Mouse (Mus musculus) left cerebral cortex, postnatal 36 days (tissue): Measurements from ENCODE around the gene Pex6. TPM values are rescaled to one million over a fixed set of nuclear protein-coding genes. Genes with fewer than 3 reads are reported as not detected.

Source experiments
- DNase-seq, 2 experiments: peaks; one replicate each; pipeline ENCODE4 v3.0.0; 2021 to 2022; ENCODE audit warnings: low spot score in 2 of 2, mixed read lengths in 1 of 2
- intact Hi-C: fragments of 180-260 bp; cut with DNase I; formaldehyde crosslinking; loops from one replicate; pipeline ENCODE4 v1.15.1; 2025
- total RNA-seq, 2 experiments: library from RNA; stranded (reverse); gene quantifications; 2 replicates each; pipeline ENCODE4 v1.2.3; 2021

Pex6 gene
- total RNA-seq, 2 experiments from 2014 or later = 50.6 to 52.4 TPM

GRCm38 (mm10) chr17:46770546-46770945 is 59.3 kb downstream of the Pex6 start:
- DNase-seq = no peak
- intact Hi-C loops = no loop called here

GRCm38 (mm10) chr17:46771025-46771424 is 59.8 kb downstream of the Pex6 start:
- no peak for DNase-seq
- intact Hi-C loops = no loop called here

GRCm38 (mm10) chr17:46771616-46772015 is 60.4 kb downstream of the Pex6 start:
- intact Hi-C loops = loop anchor here (2.0 kb wide), 1 partner anchor 19 kb away; the partner anchor contains the start of gene Cnpy3
- no peak for DNase-seq

GRCm38 (mm10) chr17:46772038-46772403 is 60.8 kb downstream of the Pex6 start:
- DNase-seq = no peak
- intact Hi-C loops = loop anchor here (2.0 kb wide), 1 partner anchor 19 kb away; the partner anchor contains the start of gene Cnpy3

GRCm38 (mm10) chr17:46772404-46773277 is 61.4 kb downstream of the Pex6 start, which contains the start of gene 2310039H08Rik:
Gene 2310039H08Rik, plus strand, starts transcription at chr17:46772635.
- intact Hi-C loops = loop anchor here (2.0 kb wide), 1 partner anchor 20 kb away; the partner anchor contains the start of gene Cnpy3

GRCm38 (mm10) chr17:46773278-46774130 is 62.2 kb downstream of the Pex6 start:
- intact Hi-C loops = loop anchor here (2.0 kb wide), 1 partner anchor 21 kb away; the partner anchor contains the start of gene Cnpy3
- no peak for DNase-seq

More at GRCm38 (mm10) chr17:46772404-46773277, 61.4 kb downstream of the Pex6 start, which contains the start of gene 2310039H08Rik:
- peak; percentile 86 to 88 for DNase-seq

- no peak for DNase-seq
- intact Hi-C loops = no loop called here
Observed at GRCm38 (mm10) chr17:46774131-46774472, 62.8 kb downstream of the Pex6 start.

GRCm38 (mm10) chr17:46775070-46775469 is 63.8 kb downstream of the Pex6 start:
- no peak for DNase-seq
- intact Hi-C loops = no loop called here

Other genes with a start within 250 kb of the Pex6 start
- 100 to 1,000 TPM; 126 to 139 TPM for gene Ttbk1, start 223.8 kb upstream of the Pex6 start, total RNA-seq
- 1 to 10 TPM; 3.5 to 5.4 TPM for gene Dnph1, start 214.8 kb upstream of the Pex6 start, total RNA-seq
- 10 to 100 TPM; 58.8 to 76.6 TPM for gene Cul9, start 165.1 kb upstream of the Pex6 start, total RNA-seq
- 10 to 100 TPM; 55.6 to 68.4 TPM for gene Srf, start 155.3 kb upstream of the Pex6 start, total RNA-seq
- 10 to 100 TPM; 10.3 to 11.0 TPM for gene Ptk7, start 82.0 kb upstream of the Pex6 start, total RNA-seq
- gene Klc4, start 65.4 kb upstream of the Pex6 start, total RNA-seq = 10 to 100 TPM; 19.9 to 21.7 TPM
- gene Mrpl2, start 65.2 kb upstream of the Pex6 start, total RNA-seq = 10 to 100 TPM; 52.5 to 54.7 TPM
- 10 to 100 TPM; 27.8 to 29.1 TPM for gene Cul7, start 61.1 kb upstream of the Pex6 start, total RNA-seq
- gene Rrp36, start 37.1 kb upstream of the Pex6 start, total RNA-seq = 10 to 100 TPM; 14.9 to 16.5 TPM
- gene Mea1, start 32.7 kb upstream of the Pex6 start, total RNA-seq = 100 to 1,000 TPM; 118 to 128 TPM
- gene Klhdc3, start 30.5 kb upstream of the Pex6 start, total RNA-seq = 100 to 1,000 TPM; 188 to 234 TPM
- 10 to 100 TPM; 81.9 to 84.7 TPM for gene Ppp2r5d, start 6.4 kb upstream of the Pex6 start, total RNA-seq
- gene Gnmt, start 17.7 kb downstream of the Pex6 start, total RNA-seq = under 1 TPM; 0.52 TPM
- 10 to 100 TPM; 66.6 TPM for gene Cnpy3, start 40.8 kb downstream of the Pex6 start, total RNA-seq
- under 1 TPM; 0.25 to 0.41 TPM for gene Ptcra, start 52.2 kb downstream of the Pex6 start, total RNA-seq
- 1 to 10 TPM; 6.9 to 7.8 TPM for gene 2310039H08Rik, start 61.2 kb downstream of the Pex6 start, total RNA-seq
- 10 to 100 TPM; 40.6 to 46.6 TPM for gene Rpl7l1, start 71.2 kb downstream of the Pex6 start, total RNA-seq
- gene Bicral, start 147.0 kb downstream of the Pex6 start, total RNA-seq = 10 to 100 TPM; 52.7 to 58.5 TPM
- 10 to 100 TPM; 33.4 to 37.6 TPM for gene Tbcc, start 179.2 kb downstream of the Pex6 start, total RNA-seq
- not detected for gene Prph2, start 199.0 kb downstream of the Pex6 start, total RNA-seq